Mouse (Mus musculus) right cerebral cortex, adult 2 months (tissue): ENCODE results near the gene Mcfd2.

Source experiments
- DNase-seq, 2 experiments: peaks; one replicate each; pipeline ENCODE4 v3.0.0; 2021 to 2022; ENCODE audit warnings: low spot score in 2 of 2

The Mcfd2 gene

GRCm38 (mm10) chr17:87236725-87237650 is 28.7 kb downstream of the Mcfd2 start:
- peak; percentile 28 to 51 for DNase-seq

- DNase-seq: no peak
These were observed 30.7 kb downstream of the Mcfd2 start for GRCm38 (mm10) chr17:87235019-87235418.

GRCm38 (mm10) chr17:87227878-87228277 is 37.9 kb downstream of the Mcfd2 start:
- no peak for DNase-seq

GRCm38 (mm10) chr17:87226079-87226640 is 39.6 kb downstream of the Mcfd2 start:
- DNase-seq: no peak

- no peak for DNase-seq
These were observed 40.4 kb downstream of the Mcfd2 start for GRCm38 (mm10) chr17:87225384-87225783.

- DNase-seq: no peak
These were observed 41.3 kb downstream of the Mcfd2 start for GRCm38 (mm10) chr17:87224461-87224860.

GRCm38 (mm10) chr17:87219456-87219855 is 46.3 kb downstream of the Mcfd2 start:
- DNase-seq: no peak

- DNase-seq: no peak
These were observed 51.2 kb downstream of the Mcfd2 start for GRCm38 (mm10) chr17:87214523-87214922.

- no peak for DNase-seq
These were observed 55.2 kb downstream of the Mcfd2 start for GRCm38 (mm10) chr17:87210525-87210924.

GRCm38 (mm10) chr17:87206885-87207284 is 58.9 kb downstream of the Mcfd2 start:
- DNase-seq: peak; percentile 16 to 25
